Mouse (Mus musculus) left cerebral cortex, adult 9 months (tissue): ENCODE data around the gene Scaper.

Source experiments
- DNase-seq, 2 experiments: peaks; one replicate each; pipeline ENCODE4 v3.0.0; 2022; ENCODE audit warnings: low spot score in 2 of 2

Gene Scaper

DNA sequence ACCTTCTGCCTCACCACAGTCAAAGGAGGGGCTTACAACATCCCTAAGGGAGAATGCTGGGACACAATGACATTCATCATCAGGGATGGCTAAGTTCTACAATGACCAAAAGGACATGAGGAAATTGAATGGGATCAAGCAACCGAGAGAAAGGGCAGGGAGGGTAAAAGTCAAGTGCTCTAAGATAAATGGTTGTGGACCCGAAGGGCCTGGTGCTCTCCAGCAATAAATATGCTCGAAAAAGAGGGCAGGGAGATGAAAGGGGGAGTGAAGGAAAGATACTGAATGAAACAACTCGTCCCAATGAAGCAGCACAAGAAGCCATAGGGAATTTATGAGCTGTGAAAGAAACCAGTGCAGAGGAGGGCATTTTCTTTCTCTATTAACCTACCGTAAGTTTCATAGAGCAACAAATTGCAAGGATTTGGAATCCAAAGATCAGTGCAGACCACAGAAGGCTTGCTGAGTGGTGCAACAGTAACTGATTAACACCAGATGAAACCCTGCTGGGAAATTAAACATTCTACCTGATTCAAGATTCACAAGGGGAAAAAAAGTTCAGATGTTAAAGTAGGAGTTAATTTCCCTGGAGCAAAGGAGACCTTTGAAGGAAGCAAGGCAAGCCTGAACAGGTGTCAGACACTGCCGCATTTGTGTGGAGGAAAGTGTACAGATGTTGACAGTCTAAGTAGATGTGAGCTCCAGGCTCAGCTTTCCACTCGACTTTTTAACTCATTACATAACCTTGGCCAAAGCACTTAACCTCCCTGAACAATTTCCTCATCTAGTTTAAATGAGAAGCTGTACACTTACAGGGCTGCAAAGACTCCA lies 329.0 kb downstream of the Scaper start:
- DNase-seq: no peak

DNA sequence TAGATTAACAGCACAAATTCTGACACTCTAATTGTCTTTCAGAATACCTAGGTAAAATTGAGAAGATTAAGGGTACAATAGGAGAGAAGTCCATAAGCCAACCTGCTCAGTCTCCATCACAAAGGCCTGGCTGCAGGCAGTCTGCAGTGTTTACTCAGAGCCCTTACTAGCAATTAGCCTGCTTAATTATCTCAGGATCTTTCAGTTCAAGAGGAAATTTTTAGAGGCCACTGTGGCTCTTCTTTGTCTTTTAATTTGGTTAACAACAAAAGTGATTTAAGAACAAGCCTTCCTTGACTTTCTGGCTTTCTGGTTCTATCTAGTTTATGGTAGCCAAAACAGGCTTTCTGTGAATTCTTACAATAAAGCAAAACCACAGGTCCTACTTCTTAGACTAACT lies 339.3 kb downstream of the Scaper start:
- DNase-seq: no peak

- no peak for DNase-seq
Observed at GRCm38 (mm10) chr9:55586141-55586540, 351.8 kb downstream of the Scaper start.

DNA sequence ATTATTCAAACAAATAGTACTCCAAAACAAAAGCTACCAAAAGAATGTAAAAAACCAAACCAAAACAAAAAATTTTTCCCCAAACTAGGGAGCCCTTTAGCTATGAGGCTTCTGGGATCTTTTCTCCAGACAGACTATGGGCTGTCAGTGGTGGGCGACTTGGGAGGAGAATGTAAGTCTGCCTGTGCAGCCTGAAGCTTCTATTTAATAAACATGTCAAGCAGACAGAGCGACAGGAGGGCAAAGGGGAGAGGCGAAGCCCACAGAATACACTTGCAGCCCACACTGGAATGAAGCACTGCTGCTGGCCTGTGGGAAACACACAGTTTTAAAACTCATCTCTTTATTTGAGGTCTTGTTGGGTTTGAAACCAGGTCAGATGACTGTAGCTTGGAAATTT lies 356.5 kb downstream of the Scaper start:
- DNase-seq: no peak

- DNase-seq: no peak
Observed at GRCm38 (mm10) chr9:55576571-55576970, 361.3 kb downstream of the Scaper start.

GRCm38 (mm10) chr9:55571071-55571470 lies 366.8 kb downstream of the Scaper start:
- DNase-seq: no peak

DNA sequence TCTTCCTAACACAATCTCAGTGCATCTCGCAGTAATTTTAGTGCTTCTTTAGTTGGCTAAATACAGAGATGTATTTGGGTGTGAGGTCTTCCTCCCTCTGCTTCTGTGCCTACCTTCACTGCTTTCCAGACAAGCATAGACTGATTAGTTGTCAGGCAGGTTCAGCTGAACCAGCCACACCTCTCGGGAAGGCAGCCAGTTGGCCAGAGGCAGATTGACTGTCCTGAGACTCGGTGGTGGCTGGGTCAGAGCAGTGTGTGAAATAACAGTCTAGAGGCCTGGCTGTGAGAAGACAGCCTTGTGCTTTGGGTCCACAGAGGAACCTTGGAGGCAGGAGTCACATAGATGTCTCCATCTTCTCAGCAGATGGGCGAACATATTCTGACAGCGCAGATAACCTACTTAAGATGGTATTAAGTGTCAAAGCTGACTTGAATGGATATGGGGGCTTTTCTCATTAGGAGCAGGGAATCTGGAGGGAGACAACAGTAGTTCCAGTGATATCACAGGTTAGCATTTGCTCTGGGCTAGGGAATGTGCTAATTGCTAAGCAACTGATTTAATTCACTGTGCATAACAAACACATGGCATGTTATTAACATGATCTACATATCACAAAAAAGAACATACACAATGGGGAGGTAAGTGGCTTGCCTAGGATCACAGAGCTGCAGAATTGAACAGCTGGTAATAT lies 369.3 kb downstream of the Scaper start:
- no peak for DNase-seq

- no peak for DNase-seq
Observed at GRCm38 (mm10) chr9:55560960-55561359, 377.0 kb downstream of the Scaper start.

GRCm38 (mm10) chr9:55554986-55555385 lies 382.9 kb downstream of the Scaper start:
- no peak for DNase-seq

- DNase-seq: no peak
Observed at GRCm38 (mm10) chr9:55549302-55549890, 388.5 kb downstream of the Scaper start.

DNA sequence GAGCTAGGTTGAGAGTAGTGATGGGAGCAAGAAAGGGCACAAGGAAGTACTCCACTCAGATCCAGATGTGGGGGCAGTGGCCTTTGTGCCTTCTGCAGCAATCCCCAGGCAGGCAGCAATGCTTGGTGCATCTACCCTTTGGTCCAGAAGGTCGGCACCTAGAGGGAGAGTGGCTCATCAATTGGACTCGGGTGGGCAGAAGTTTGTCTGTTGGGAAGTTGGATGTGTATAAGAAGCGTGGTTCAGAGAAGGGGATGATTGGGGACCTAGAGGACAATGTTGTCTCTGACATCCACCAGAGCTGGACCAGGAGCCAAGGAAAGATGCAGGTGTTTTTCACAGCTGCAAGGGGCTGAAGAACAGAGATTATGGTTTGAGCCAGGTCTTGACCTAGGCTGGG lies 389.0 kb downstream of the Scaper start:
- no peak for DNase-seq

GRCm38 (mm10) chr9:55546176-55547010 lies 391.5 kb downstream of the Scaper start:
- no peak for DNase-seq

- no peak for DNase-seq
Observed at GRCm38 (mm10) chr9:55545556-55546175, 392.3 kb downstream of the Scaper start.

DNA sequence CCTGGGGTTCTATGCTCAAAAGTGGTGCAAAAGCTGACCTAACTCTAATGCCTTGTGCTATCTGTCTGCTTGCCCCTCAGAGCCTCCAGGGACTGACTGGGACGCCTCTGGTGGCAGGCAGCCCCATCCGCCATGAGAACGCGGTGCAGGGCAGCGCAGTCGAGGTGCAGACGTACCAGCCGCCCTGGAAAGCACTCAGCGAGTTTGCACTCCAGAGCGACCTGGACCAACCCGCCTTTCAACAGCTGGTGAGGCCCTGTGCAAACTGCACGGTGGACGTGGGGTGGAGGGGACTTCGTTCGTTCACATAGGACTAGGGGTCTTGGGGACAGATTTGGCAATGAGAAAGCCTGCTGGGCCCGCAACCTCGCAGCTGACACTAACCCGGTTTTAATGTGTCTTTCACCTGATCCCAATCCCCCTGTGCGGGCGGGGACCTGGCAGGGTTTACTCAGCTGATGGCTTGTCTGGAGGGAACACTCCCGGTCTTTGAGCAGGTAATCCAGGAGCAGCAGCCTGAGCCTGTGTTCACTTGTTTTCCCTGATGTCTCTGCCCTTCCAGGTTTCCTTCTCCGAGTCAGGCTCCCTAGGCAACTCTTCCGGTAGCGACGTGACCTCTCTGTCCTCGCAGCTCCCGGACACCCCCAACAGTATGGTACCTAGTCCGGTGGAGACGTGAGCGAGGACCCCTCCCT lies 392.9 kb downstream of the Scaper start:
- no peak for DNase-seq

DNA sequence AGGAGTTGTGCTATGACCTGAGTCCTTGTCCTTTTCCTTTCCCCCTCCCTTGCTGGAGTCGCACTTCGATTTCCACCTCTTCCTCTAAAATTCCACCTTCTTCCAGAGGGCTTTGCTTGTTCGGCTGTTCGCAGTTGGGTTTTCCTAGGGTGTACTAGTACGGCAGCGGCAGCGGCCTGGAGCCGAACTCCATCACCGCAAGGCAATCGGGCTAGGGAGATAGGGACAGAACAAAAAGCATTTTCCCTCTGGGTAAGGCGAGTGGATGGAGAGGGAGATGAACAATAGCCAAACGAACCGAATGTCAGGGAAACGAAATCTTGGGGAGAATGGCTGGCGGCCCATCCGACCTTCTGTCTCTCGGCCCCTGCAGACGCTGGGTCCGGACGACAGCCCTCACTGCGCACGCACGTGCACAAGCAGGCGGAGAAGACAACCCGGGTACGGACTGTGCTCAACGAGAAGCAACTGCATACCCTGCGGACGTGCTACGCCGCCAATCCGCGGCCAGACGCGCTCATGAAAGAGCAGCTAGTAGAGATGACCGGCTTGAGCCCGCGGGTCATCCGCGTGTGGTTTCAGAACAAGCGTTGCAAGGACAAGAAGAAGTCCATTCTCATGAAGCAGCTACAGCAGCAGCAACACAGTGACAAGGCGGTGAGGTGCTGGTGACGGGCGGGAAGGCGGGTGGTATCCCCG lies 394.1 kb downstream of the Scaper start:
- DNase-seq: no peak

GRCm38 (mm10) chr9:55543336-55543702 lies 394.6 kb downstream of the Scaper start:
- no peak for DNase-seq

GRCm38 (mm10) chr9:55542366-55543325 lies 395.3 kb downstream of the Scaper start:
- no peak for DNase-seq

DNA sequence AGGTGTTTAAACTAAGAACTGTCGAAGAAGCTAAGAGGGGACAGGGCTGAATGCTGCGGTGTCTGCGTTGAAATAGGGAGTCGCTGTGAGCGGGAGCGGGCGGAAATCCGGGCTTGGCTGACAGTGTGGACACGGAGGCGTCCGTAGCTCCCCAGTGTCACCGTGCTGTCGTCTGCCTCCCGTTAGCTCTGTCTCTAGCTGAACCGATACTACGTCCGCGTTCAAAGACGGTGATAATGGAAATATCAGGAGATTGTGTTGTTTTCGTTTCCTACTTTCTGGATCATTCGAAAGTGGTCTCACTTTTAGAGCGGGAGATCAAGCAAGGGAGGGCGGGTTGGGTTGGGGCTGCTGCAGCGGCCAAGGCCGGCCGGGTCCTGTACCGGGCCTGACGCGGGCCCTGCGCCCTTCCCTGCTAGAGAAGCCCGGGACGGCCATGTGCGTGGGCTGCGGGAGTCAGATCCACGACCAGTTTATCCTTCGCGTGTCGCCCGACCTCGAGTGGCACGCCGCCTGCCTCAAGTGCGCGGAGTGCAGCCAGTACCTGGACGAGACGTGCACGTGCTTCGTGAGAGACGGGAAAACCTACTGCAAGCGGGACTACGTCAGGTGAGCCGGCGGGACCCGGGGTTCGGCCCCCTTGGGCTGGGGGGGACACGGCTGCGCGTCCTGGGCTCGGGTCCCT lies 396.1 kb downstream of the Scaper start:
- no peak for DNase-seq

GRCm38 (mm10) chr9:55540888-55541287 lies 397.0 kb downstream of the Scaper start:
- no peak for DNase-seq
